Mouse (Mus musculus) neural tube, embryonic 11.5 days (tissue): ENCODE results near the gene Fam53b. TPM values are rescaled to one million over a fixed set of nuclear protein-coding genes. Genes with fewer than 3 reads are reported as not detected.

Experiments used
- ATAC-seq: fragments of 200-750 bp; cut with Nextera tagmentation; 2 replicates; pipeline ENCODE4 v1.8.0; 2017; ENCODE audit warnings: moderate number of reproducible peaks, mild to moderate bottlenecking, moderate TSS enrichment, moderate library complexity; ENCODE audit not compliant: insufficient read depth, low FRiP score, low TSS enrichment
- DNase-seq: peaks from one replicate; pipeline ENCODE4 v3.0.0-alpha.2; 2015; ENCODE audit warnings: low spot score
- H3K27ac ChIP-seq: fragments of 300-500 bp; sonication (generic); 2 replicates; pipeline ENCODE4 v1.5.1; 2014; ENCODE audit warnings: low read depth, mild to moderate bottlenecking, low read length
- H3K27me3 ChIP-seq: fragments of 300-500 bp; sonication (generic); 2 replicates; pipeline ENCODE4 v1.6.1; 2014; ENCODE audit warnings: mild to moderate bottlenecking, low read length, mixed read lengths; ENCODE audit not compliant: control insufficient read depth, insufficient read depth
- H3K36me3 ChIP-seq: fragments of 300-500 bp; sonication (generic); 2 replicates; pipeline ENCODE4 v1.6.1; 2014; ENCODE audit warnings: mild to moderate bottlenecking, low read length, moderate library complexity, mixed read lengths; ENCODE audit not compliant: control insufficient read depth, insufficient read depth
- H3K4me1 ChIP-seq: fragments of 300-500 bp; sonication (generic); 2 replicates; pipeline ENCODE4 v1.6.1; 2014; ENCODE audit warnings: low read length, mixed read lengths; ENCODE audit not compliant: control insufficient read depth, insufficient read depth
- H3K4me2 ChIP-seq: fragments of 300-500 bp; sonication (generic); 2 replicates; pipeline ENCODE4 v1.6.1; 2014; ENCODE audit warnings: low read depth, mild to moderate bottlenecking, moderate library complexity
- H3K4me3 ChIP-seq: fragments of 300-500 bp; sonication (generic); 2 replicates; pipeline ENCODE4 v1.5.1; 2014; ENCODE audit warnings: low read depth, low read length
- H3K9ac ChIP-seq: fragments of 300-500 bp; sonication (generic); 2 replicates; pipeline ENCODE4 v1.6.1; 2014; ENCODE audit warnings: mild to moderate bottlenecking, low read length
- H3K9me3 ChIP-seq: fragments of 300-500 bp; sonication (generic); 2 replicates; pipeline ENCODE4 v1.6.1; 2016; ENCODE audit warnings: low read length; ENCODE audit not compliant: control insufficient read depth
- WGBS: fragments of 180-500 bp; shearing (Covaris S2); extraction: QIAGEN DNeasy Blood & Tissue Kit; methylation state at CpG from one replicate; pipeline ENCODE4 v1.1.7; 2014; 5-methylcytosine and 5-hydroxymethylcytosine counted together
- polyA plus RNA-seq: library from polyadenylated mRNA; unstranded; fragments of >200 nt; fragmentation: Nextera tagmentation; extraction: Ambion mirVana; gene quantifications from 2 replicates; pipeline ENCODE4 v1.2.1, GENCODE M21; 2014

Fam53b gene
- polyA plus RNA-seq, 1 experiment from 2014 or later, result 22.9 TPM

DNA sequence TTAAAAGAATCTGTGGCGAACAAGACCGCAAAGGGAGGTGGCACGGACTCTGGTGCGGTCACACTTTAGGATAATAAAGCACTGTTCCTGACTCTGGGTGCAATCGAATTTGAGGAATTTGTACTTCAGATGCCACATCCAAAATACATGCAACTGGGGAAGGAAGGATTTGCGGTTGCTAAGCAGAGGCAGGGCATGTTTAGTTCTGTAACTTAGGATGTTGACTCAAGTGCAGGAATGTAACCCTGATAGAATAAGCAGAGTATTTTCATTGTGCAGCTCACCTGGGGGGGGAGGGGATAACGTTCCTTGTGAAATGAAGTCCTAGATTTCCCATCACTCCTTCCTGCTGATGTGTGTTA is 384 bp upstream of the Fam53b start:
- Histone ChIP-seq H3K36me3 (no peaks in the 10 kb centered on the region), H3K27ac (peak overlapping the region; percentile 91; the same call in 1 of the 2 replicates), H3K4me3 (peak overlapping the region; percentile 61), H3K4me2 (peak overlapping the region; percentile 87), H3K4me1 (peaks cover 30% of the 10 kb centered on the region), H3K9ac (peak overlapping the region; percentile 74), H3K27me3 (no peaks in the 10 kb centered on the region), H3K9me3 (no peaks in the 10 kb centered on the region)
- ATAC-seq, result no peak
- WGBS, result 4% methylated on average over 7 of the region's 7 CpGs
- no peak for DNase-seq

DNA sequence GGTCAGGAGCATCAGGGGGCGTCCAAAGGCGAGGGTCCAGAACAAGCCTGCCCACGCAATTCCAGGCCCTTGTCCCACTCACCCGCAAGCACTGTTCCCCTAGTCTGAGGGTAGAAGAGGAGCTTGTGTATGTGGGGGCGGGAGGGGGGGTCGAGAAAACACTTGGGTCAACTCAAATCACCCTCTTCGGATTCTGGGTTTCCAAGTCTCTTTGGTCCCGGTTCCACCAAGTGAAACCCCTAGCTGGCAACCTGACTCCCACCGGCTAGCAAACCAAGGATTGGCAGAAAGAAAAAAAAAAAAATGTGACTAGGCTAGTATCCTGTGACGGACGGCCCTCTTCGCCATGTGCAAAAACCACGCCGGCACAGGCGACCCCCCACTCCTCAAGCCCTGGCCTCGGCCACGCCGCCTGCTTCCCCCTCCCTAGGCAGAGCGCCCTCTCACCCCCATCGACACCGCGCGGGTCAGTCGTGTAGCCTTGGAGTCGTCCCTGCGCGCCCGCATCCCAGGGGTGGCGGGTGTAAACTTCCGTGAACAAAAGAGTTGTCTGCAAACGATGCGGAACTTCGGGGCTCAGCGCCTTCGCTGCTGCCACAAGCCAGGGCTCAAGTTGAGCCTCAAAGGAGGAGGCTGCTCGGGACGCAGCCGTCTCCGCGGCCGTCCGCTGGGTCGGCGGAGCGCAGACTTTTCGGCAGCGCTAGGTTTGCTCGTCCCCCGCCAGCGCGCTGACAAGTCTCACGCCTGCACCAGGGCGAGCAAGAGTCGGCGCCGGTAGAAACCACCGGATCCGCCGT is 869 bp downstream of the Fam53b start:
- H3K36me3 ChIP-seq, result no peaks in the 10 kb centered on the region
- H3K4me3 ChIP-seq, result peak overlapping the region; percentile 61
- DNase-seq (peak; percentile 76), ATAC-seq (peak; percentile 32)
- 0% methylated on average over 59 of the region's 59 CpGs for WGBS
- H3K4me1 ChIP-seq, result peaks cover 41% of the 10 kb centered on the region
- H3K27me3 ChIP-seq, result no peaks in the 10 kb centered on the region
- H3K27ac ChIP-seq, result peak overlapping the region; percentile 91
- H3K4me2 ChIP-seq, result peak overlapping the region; percentile 87
- peak overlapping the region; percentile 74 for H3K9ac ChIP-seq
- no peaks in the 10 kb centered on the region for H3K9me3 ChIP-seq

DNA sequence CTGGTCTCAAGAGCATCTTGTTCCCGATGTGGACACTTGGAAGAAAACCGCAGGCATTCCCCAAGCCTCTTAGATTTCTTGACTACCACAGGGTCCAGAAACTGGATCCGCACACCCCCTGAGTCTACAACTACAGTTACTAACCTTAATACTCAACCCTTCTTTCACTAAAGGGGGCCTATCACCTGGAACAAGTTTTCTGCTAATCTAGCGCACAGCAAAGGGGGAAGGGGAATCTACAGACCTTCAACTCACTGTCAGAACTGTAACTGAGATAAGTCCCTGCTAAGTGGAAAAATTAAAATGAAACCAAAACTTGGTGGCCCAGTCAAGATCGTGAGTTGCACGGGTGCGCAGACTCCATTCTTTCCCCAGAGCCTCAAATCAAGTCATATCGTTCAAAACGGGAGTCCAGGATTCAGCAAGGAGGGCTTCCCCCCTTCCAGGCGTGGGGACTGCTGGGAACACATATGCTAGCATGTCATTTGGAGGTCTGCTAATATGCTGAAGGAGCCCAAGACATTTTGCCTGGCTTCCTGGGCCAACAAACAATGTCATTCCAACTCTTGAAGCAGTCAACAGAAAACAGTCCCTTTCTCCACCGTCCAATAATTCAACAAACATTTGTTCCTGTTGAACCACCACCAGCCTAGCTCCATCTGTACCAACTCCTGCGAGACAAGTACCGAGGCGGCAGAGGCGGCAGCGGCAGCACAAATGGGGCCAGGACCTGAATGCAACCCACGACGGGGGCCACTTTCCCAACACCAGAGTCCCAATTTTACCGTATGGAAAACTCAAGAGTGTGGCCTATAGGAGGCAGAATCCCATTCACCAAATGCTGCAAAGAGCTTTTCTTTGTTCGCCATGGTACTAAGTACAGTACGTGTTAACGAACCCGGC is 1.7 kb downstream of the Fam53b start:
- WGBS, result 11% methylated on average over 23 of the region's 23 CpGs
- ATAC-seq (no peak), DNase-seq (peak; percentile 39)
- peaks cover 49% of the 10 kb centered on the region for H3K4me1 ChIP-seq
- peak overlapping the region; percentile 74 for H3K9ac ChIP-seq
- no peak overlapping the region for H3K27ac ChIP-seq
- H3K4me2 ChIP-seq, result peak overlapping the region; percentile 87
- H3K9me3 ChIP-seq, result no peaks in the 10 kb centered on the region
- H3K36me3 ChIP-seq, result no peaks in the 10 kb centered on the region
- H3K27me3 ChIP-seq, result no peaks in the 10 kb centered on the region
- peak overlapping the region; percentile 61 for H3K4me3 ChIP-seq

DNA sequence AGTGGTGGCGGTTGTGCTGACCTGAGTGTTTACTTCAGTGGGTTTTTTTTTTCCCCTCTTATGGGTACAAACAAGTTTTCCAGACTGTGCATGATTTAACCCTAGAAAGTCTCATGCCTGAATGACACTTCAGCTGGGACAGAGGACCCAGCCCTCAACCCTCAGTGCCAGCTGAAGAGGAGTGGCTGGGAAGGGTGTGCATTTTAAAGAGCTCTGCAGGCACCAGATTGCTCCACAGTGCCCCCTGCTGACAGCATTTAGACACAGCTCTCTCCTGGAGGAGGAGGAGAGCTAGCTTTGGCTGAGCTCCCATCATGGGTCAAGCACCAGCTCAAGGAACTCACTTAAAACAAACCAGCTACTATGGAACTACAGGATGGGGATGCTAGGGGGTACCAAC is 2.8 kb downstream of the Fam53b start:
- ATAC-seq (peak; percentile 7; the same call in 1 of the 2 replicates), DNase-seq (peak; percentile 87)
- Histone ChIP-seq H3K4me1 (peaks cover 54% of the 10 kb centered on the region), H3K36me3 (no peaks in the 10 kb centered on the region), H3K9me3 (no peaks in the 10 kb centered on the region), H3K4me2 (peak overlapping the region; percentile 3; the same call in 1 of the 2 replicates), H3K9ac (no peak overlapping the region), H3K27ac (0 out of 2 replicates have a peak overlapping the region, but pooled peaks have one; percentile 45), H3K4me3 (no peak overlapping the region), H3K27me3 (no peaks in the 10 kb centered on the region)
- WGBS, result 52% methylated on average over 1 of the region's 1 CpGs

DNA sequence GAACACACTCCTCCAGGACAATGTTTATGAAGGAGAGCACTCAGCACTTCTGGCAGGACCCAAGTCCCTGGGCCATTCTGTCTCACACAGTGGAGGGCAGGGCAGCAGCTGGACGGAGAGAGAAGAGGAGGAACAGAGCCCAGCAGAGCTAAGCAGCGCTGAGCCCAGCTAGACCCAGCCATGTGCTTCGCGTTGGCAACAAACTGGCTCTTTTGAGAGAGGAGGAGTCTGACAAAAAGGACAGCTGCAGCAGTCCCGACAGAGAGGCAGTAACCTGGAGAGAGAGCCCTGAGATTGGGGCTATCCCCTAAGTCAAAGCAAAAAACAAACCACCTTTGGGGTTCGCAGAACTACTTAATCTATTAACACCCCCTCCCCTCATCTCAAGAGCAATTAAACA is 3.3 kb downstream of the Fam53b start:
- ATAC-seq (no peak), DNase-seq (peak; percentile 49)
- Histone ChIP-seq H3K36me3 (no peaks in the 10 kb centered on the region), H3K9me3 (no peaks in the 10 kb centered on the region), H3K4me2 (0 out of 2 replicates have a peak overlapping the region, but pooled peaks have one; percentile 3), H3K27ac (peak overlapping the region; percentile 45; the same call in 1 of the 2 replicates), H3K4me1 (peaks cover 54% of the 10 kb centered on the region), H3K9ac (no peak overlapping the region), H3K27me3 (no peaks in the 10 kb centered on the region), H3K4me3 (no peak overlapping the region)
- WGBS, result 10% methylated on average over 6 of the region's 6 CpGs

DNA sequence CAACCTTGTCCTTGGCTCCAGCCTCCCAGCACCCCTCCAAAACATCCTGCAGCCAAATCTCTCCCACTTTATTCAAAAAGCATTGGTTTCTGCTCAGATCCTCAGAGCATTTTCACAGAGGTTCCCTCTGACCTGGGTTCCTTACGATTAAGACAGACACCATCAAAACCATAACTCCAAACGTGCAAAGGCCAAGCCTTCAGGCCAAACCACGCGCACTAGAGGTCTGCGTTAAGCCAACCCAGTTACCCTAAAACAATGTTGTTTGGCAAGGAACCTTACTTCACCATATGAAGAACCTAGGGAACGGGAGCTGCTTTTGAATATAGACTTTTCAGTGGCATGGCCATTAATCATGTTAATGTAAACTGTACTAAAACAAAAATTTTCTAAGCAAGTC is 4.0 kb downstream of the Fam53b start:
- Histone ChIP-seq H3K36me3 (no peaks in the 10 kb centered on the region), H3K9ac (no peak overlapping the region), H3K4me2 (peak overlapping the region; percentile 6; the same call in 1 of the 2 replicates), H3K27me3 (no peaks in the 10 kb centered on the region), H3K27ac (peak overlapping the region; percentile 45; the same call in 1 of the 2 replicates), H3K9me3 (no peaks in the 10 kb centered on the region), H3K4me1 (peaks cover 54% of the 10 kb centered on the region), H3K4me3 (no peak overlapping the region)
- no peak for ATAC-seq
- DNase-seq, result peak; percentile 23
- 23% methylated on average over 6 of the region's 6 CpGs for WGBS

DNA sequence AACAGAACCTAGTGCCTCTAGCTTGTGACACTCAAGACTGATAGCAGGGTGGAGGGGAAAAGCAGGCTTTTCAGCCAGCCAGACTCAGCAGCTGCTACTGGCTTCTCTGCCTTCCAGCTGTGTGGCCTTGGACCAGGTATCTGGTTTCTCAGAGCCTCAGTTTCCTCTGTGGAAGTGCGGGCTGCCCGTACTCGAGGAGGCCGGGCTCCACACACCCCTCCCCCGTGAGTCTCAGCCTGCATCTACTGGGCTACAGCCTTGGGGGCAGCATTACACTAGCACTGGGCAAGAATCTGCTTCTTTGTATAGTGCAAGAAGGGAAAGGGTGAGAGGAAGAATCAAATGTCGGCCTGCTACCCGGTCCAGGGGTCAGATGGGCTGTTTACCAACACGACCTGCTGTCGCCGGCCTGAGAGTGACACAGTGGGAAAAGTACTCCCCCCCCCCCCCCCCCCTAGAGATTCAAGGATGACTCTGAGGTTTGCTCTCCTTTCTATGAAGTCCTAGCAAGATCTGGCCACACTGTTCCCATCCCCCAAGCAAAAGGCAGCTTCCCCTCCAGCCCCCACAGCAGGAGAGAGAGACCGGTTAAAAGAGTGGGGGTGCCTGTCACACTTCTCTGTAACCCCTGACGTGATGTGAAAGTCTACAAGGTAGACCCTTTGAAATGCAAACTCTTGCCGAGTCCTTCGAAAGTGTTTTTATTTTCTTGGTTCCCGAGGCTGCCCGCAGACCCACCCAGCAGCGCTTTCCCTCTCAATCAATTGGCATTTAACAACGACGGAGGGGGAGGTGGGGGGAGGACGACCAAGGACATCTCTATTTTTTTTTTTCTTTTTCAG is 4.6 kb downstream of the Fam53b start:
- Histone ChIP-seq H3K4me1 (peaks cover 47% of the 10 kb centered on the region), H3K4me3 (no peak overlapping the region)

More for the DNA sequence above, 4.6 kb downstream of the Fam53b start:
- Histone ChIP-seq H3K9me3 (no peaks in the 10 kb centered on the region), H3K4me2 (peak overlapping the region; percentile 31), H3K27me3 (no peaks in the 10 kb centered on the region), H3K36me3 (no peaks in the 10 kb centered on the region), H3K27ac (peak overlapping the region; percentile 78), H3K9ac (peak overlapping the region; percentile 27; the same call in 1 of the 2 replicates)
- DNase-seq (peak; percentile 68), ATAC-seq (peak; percentile 51; the same call in 1 of the 2 replicates)
- WGBS, result 2% methylated on average over 20 of the region's 20 CpGs
